Mouse (Mus musculus): ENCODE results near the gene Cog5. TPM values are rescaled to one million over a fixed set of nuclear protein-coding genes. Genes with fewer than 3 reads are reported as not detected.
A peak's percentile ranks its signal among the peaks of the same experiment; 100 is the strongest.

The Cog5 gene
- polyA plus RNA-seq, 1 experiment from 2014 or later = 32.4 TPM

DNA sequence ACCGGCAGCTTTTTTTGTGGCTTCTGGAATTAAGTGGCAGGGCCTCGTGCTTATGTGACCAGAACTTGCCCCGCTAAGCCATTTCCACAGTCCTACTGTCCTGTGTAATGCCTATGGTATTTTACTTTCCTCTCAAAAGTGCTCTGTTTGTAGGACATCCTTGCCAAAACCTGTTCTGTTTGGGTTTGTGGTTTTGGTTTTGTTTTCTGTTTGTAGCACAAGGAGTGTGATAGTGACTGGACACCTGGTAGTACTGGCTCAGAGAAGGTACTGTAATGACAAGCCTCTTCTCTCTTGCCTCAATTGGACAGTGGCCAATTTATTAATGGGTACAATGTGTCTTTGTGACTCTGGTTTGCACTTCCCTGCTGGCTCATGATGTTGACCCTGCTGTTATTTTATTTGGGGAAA lies 163.4 kb downstream of the Cog5 start:
- WGBS = 77% methylated on average over 3 of the region's 3 CpGs
- H3K9me3 ChIP-seq (ENCODE audit: control insufficient read depth, low read length) = no peaks in the 10 kb centered on the region
- H3K36me3 ChIP-seq (ENCODE audit: control insufficient read depth, insufficient read depth, low read length) = no peaks in the 10 kb centered on the region
- H3K4me1 ChIP-seq (ENCODE audit: control insufficient read depth, insufficient read depth, low read length) = no peaks in the 10 kb centered on the region
- no peak overlapping the region for H3K4me3 ChIP-seq (ENCODE audit: low read depth, low read length)
- no peak overlapping the region for H3K4me2 ChIP-seq (ENCODE audit: low read depth, low read length)
- DNase-seq (ENCODE audit: low spot score) (peak; percentile 12), ATAC-seq (ENCODE audit: low read depth) (no peak)
- no peak overlapping the region for H3K9ac ChIP-seq (ENCODE audit: low read depth, low read length)
- H3K27ac ChIP-seq (replicated peaks; ENCODE audit: low read depth, low read length) = no peak overlapping the region
- no peaks in the 10 kb centered on the region for H3K27me3 ChIP-seq (replicated peaks; ENCODE audit: control insufficient read depth, insufficient read depth, low read length)

DNA sequence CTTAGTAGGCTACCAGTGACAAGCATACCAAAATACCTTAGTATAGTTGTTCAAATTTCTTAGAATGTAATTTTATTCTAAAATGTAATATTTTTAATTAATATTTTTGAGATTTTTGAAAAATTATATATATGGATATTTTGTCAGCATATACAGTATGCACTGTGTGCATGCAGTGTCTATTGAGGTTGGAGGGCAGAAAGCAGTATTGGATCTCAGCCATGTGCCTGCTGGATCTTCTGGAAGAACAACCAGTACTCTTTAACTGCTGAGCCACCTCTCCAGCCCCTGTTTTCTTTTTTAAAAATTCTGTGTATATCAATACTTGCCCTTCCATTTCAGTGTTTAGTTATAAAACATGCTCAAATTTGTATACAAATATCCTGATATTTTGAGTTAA lies 164.4 kb downstream of the Cog5 start:
- Histone ChIP-seq H3K9ac (ENCODE audit: low read depth, low read length) (no peak overlapping the region), H3K4me1 (ENCODE audit: control insufficient read depth, insufficient read depth, low read length) (no peaks in the 10 kb centered on the region), H3K36me3 (ENCODE audit: control insufficient read depth, insufficient read depth, low read length) (no peaks in the 10 kb centered on the region), H3K27me3 (replicated peaks; ENCODE audit: control insufficient read depth, insufficient read depth, low read length) (no peaks in the 10 kb centered on the region), H3K4me3 (ENCODE audit: low read depth, low read length) (no peak overlapping the region), H3K27ac (replicated peaks; ENCODE audit: low read depth, low read length) (no peak overlapping the region), H3K4me2 (ENCODE audit: low read depth, low read length) (no peak overlapping the region), H3K9me3 (ENCODE audit: control insufficient read depth, low read length) (no peaks in the 10 kb centered on the region)
- no peak for ATAC-seq (ENCODE audit: low read depth)
- DNase-seq (ENCODE audit: low spot score) = no peak

DNA sequence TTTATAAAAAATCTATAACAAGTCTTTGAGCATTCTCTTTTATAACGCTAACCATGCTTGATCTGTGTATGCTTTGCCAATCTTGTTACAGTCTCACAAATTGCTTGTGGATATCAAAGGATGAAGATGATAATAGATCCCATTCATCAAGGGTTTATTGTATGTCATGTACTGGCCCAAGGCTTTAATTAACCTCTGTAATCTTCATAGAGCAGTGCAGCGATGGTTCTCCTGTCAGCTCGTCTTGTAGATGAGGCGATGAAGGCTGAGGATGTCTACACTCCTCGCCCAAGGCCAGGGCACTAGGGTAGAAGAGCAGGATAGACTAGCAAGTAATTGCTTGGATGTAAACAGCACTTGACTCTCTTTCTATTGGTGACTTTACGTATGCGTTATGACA lies 164.9 kb downstream of the Cog5 start:
- Histone ChIP-seq H3K9me3 (ENCODE audit: control insufficient read depth, low read length) (no peaks in the 10 kb centered on the region), H3K4me2 (ENCODE audit: low read depth, low read length) (no peak overlapping the region), H3K27me3 (replicated peaks; ENCODE audit: control insufficient read depth, insufficient read depth, low read length) (no peaks in the 10 kb centered on the region), H3K9ac (ENCODE audit: low read depth, low read length) (no peak overlapping the region), H3K27ac (replicated peaks; ENCODE audit: low read depth, low read length) (no peak overlapping the region), H3K4me3 (ENCODE audit: low read depth, low read length) (no peak overlapping the region), H3K4me1 (ENCODE audit: control insufficient read depth, insufficient read depth, low read length) (no peaks in the 10 kb centered on the region), H3K36me3 (ENCODE audit: control insufficient read depth, insufficient read depth, low read length) (no peaks in the 10 kb centered on the region)
- WGBS = 77% methylated on average over 7 of the region's 7 CpGs
- no peak for DNase-seq (ENCODE audit: low spot score)
- ATAC-seq (ENCODE audit: low read depth) = no peak

DNA sequence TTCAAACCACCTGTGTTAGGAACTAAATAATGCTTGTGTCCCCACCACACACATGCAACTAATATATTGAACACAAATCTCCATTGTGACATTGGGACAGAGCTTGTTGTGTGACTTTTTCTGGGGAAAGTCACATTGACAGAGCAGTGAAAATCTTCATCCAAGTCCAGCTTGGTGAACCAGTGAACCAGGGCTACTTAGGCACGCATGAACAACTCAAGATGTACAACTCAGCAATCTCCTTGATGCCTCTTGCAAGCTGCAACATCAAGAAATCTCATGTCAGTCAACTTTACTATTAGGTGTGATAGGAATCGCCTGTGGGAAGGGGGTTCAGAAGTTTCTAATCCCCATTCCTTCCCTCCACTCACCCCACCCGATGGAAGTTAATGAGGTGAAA lies 169.0 kb downstream of the Cog5 start:
- Histone ChIP-seq H3K9ac (ENCODE audit: low read depth, low read length) (no peak overlapping the region), H3K27ac (replicated peaks; ENCODE audit: low read depth, low read length) (no peak overlapping the region), H3K36me3 (ENCODE audit: control insufficient read depth, insufficient read depth, low read length) (no peaks in the 10 kb centered on the region), H3K4me2 (ENCODE audit: low read depth, low read length) (no peak overlapping the region), H3K9me3 (ENCODE audit: control insufficient read depth, low read length) (no peaks in the 10 kb centered on the region), H3K27me3 (replicated peaks; ENCODE audit: control insufficient read depth, insufficient read depth, low read length) (no peaks in the 10 kb centered on the region), H3K4me1 (ENCODE audit: control insufficient read depth, insufficient read depth, low read length) (no peaks in the 10 kb centered on the region), H3K4me3 (ENCODE audit: low read depth, low read length) (no peak overlapping the region)
- ATAC-seq (ENCODE audit: low read depth) (no peak), DNase-seq (ENCODE audit: low spot score) (no peak)
- 81% methylated on average over 3 of the region's 3 CpGs for WGBS

DNA sequence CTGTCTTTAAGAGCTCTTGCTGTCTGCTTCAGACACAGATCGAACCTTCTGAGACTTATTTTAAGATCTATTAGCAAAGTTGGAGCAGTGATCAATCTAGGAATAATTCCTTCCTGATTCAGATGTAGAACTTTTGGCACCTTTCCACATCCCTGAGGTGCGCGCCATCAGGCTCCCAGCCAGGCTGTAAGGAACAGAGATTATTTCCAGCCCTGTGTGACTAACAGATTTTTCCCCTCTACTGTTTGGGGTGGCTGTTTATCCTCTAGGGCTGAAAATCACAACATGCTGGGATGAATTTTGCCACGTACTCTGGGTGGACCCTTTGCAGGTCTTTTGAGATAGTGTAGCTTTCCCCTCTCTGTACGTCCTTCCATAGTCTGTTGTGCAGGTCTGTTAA lies 170.2 kb downstream of the Cog5 start:
- Histone ChIP-seq H3K9ac (ENCODE audit: low read depth, low read length) (no peak overlapping the region), H3K4me2 (ENCODE audit: low read depth, low read length) (no peak overlapping the region), H3K4me1 (ENCODE audit: control insufficient read depth, insufficient read depth, low read length) (no peaks in the 10 kb centered on the region), H3K36me3 (ENCODE audit: control insufficient read depth, insufficient read depth, low read length) (no peaks in the 10 kb centered on the region), H3K27ac (replicated peaks; ENCODE audit: low read depth, low read length) (no peak overlapping the region), H3K27me3 (replicated peaks; ENCODE audit: control insufficient read depth, insufficient read depth, low read length) (no peaks in the 10 kb centered on the region), H3K4me3 (ENCODE audit: low read depth, low read length) (no peak overlapping the region), H3K9me3 (ENCODE audit: control insufficient read depth, low read length) (no peaks in the 10 kb centered on the region)
- ATAC-seq (ENCODE audit: low read depth) = no peak
- 58% methylated on average over 5 of the region's 5 CpGs for WGBS
- peak; percentile 16 for DNase-seq (ENCODE audit: low spot score)

DNA sequence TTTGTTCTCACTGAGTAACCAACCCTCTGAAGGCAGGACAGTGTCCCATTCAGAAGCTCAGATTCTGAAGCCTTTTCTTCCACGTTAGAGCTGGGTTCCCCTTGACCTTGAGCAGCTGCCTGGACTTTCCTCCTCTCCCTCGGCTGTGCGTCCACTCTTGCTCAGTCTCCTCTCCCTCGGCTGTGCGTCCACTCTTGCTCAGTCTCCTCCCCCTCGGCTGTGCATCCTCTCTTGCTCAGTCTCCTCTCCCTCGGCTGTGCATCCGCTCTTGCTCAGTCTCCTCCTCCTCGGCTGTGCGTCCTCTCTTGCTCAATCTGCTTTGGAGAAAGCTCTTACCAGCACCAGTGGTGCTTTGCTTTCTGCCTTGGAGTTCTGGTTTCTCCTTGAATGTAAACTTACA lies 171.2 kb downstream of the Cog5 start:
- H3K36me3 ChIP-seq (ENCODE audit: control insufficient read depth, insufficient read depth, low read length) = no peaks in the 10 kb centered on the region
- no peak overlapping the region for H3K27ac ChIP-seq (replicated peaks; ENCODE audit: low read depth, low read length)
- H3K9ac ChIP-seq (ENCODE audit: low read depth, low read length) = no peak overlapping the region
- H3K4me3 ChIP-seq (ENCODE audit: low read depth, low read length) = no peak overlapping the region
- H3K27me3 ChIP-seq (replicated peaks; ENCODE audit: control insufficient read depth, insufficient read depth, low read length) = no peaks in the 10 kb centered on the region
- ATAC-seq (ENCODE audit: low read depth) (no peak), DNase-seq (ENCODE audit: low spot score) (no peak)
- no peak overlapping the region for H3K4me2 ChIP-seq (ENCODE audit: low read depth, low read length)
- no peaks in the 10 kb centered on the region for H3K4me1 ChIP-seq (ENCODE audit: control insufficient read depth, insufficient read depth, low read length)
- H3K9me3 ChIP-seq (ENCODE audit: control insufficient read depth, low read length) = no peaks in the 10 kb centered on the region
- 66% methylated on average over 10 of the region's 10 CpGs for WGBS

DNA sequence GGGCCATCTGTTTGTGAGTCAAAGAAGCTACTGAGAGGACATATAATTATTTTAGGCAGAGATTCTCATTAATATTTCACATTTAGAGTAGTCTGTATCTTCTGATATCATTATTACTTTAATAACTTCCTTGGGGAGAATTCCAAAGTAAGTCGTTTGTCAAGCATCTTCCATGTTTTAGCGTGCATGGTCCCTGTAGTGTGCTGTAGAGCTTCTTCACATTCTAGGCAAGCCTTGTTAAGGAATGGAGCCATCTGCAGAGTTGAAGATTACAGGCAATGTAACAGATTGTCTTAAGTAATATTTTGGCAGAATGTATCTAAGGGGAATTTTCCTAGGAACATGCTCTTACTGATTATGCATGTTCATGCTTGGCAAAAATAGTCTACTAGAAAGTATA lies 171.8 kb downstream of the Cog5 start:
- Histone ChIP-seq H3K4me1 (ENCODE audit: control insufficient read depth, insufficient read depth, low read length) (no peaks in the 10 kb centered on the region), H3K27me3 (replicated peaks; ENCODE audit: control insufficient read depth, insufficient read depth, low read length) (no peaks in the 10 kb centered on the region), H3K27ac (replicated peaks; ENCODE audit: low read depth, low read length) (no peak overlapping the region), H3K36me3 (ENCODE audit: control insufficient read depth, insufficient read depth, low read length) (no peaks in the 10 kb centered on the region), H3K9me3 (ENCODE audit: control insufficient read depth, low read length) (no peaks in the 10 kb centered on the region), H3K4me2 (ENCODE audit: low read depth, low read length) (no peak overlapping the region), H3K9ac (ENCODE audit: low read depth, low read length) (no peak overlapping the region), H3K4me3 (ENCODE audit: low read depth, low read length) (no peak overlapping the region)
- ATAC-seq (ENCODE audit: low read depth) = no peak
- no peak for DNase-seq (ENCODE audit: low spot score)
- WGBS = 82% methylated on average over 2 of the region's 2 CpGs

DNA sequence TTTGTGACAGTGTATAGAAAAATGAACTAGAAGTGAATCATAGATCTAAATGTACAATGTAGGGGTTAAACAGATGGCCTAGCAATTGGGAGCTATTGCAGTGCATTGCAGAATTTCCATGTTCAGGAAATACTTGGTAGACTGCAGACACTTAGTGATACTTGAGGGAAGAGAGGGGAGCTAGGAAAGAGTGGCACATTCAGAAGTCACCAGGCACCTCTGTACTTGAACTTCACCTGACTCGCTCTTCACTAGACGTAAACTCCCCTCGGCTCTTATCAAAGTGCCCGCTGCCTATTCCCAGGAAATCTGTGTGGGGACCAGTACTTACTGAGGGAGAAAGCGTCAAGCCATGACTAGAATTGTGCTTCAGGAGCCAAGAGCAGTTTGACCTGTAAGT lies 180.8 kb downstream of the Cog5 start:
- ATAC-seq (ENCODE audit: low read depth) (no peak), DNase-seq (ENCODE audit: low spot score) (no peak)

DNA sequence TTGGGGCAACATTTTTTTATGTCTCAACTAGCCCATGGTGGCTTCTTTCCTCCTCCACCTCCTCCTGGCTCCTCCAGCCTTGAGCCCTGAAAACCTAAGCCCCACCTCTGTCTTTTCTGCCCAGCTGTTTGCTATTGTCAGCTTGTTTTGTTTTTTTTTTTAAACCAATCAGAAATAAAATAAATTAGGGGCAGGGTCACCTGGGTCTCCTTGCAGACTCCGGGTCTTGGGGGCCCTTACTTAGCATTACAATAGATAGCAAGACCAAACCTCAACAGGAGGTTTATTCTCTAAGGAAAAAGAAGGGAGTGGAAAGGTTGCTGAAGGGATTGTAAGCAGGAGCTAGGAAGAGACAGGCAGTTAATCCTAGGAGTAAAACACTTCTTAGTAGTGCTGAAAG lies 181.5 kb downstream of the Cog5 start:
- H3K9me3 ChIP-seq (ENCODE audit: control insufficient read depth, low read length) = no peaks in the 10 kb centered on the region
- H3K36me3 ChIP-seq (ENCODE audit: control insufficient read depth, insufficient read depth, low read length) = peaks cover 11% of the 10 kb centered on the region
- 22% methylated on average over 1 of the region's 1 CpGs for WGBS
- no peaks in the 10 kb centered on the region for H3K4me1 ChIP-seq (ENCODE audit: control insufficient read depth, insufficient read depth, low read length)
- ATAC-seq (ENCODE audit: low read depth) = no peak
- DNase-seq (ENCODE audit: low spot score) = no peak
- H3K4me3 ChIP-seq (ENCODE audit: low read depth, low read length) = no peak overlapping the region
- no peaks in the 10 kb centered on the region for H3K27me3 ChIP-seq (replicated peaks; ENCODE audit: control insufficient read depth, insufficient read depth, low read length)
- no peak overlapping the region for H3K9ac ChIP-seq (ENCODE audit: low read depth, low read length)
- no peak overlapping the region for H3K4me2 ChIP-seq (ENCODE audit: low read depth, low read length)
- no peak overlapping the region for H3K27ac ChIP-seq (replicated peaks; ENCODE audit: low read depth, low read length)

More for the DNA sequence above, 180.8 kb downstream of the Cog5 start:
- H3K9me3 ChIP-seq (ENCODE audit: control insufficient read depth, low read length) = no peaks in the 10 kb centered on the region
- no peak overlapping the region for H3K9ac ChIP-seq (ENCODE audit: low read depth, low read length)
- H3K4me3 ChIP-seq (ENCODE audit: low read depth, low read length) = no peak overlapping the region
- peaks cover 11% of the 10 kb centered on the region for H3K36me3 ChIP-seq (ENCODE audit: control insufficient read depth, insufficient read depth, low read length)
- H3K4me1 ChIP-seq (ENCODE audit: control insufficient read depth, insufficient read depth, low read length) = no peaks in the 10 kb centered on the region
- WGBS = 85% methylated on average over 5 of the region's 5 CpGs
- H3K4me2 ChIP-seq (ENCODE audit: low read depth, low read length) = no peak overlapping the region
- no peak overlapping the region for H3K27ac ChIP-seq (replicated peaks; ENCODE audit: low read depth, low read length)
- no peaks in the 10 kb centered on the region for H3K27me3 ChIP-seq (replicated peaks; ENCODE audit: control insufficient read depth, insufficient read depth, low read length)

All from embryonic facial prominence, embryonic 14.5 days (tissue).